Mouse (Mus musculus): Measurements from ENCODE around the gene Dock4. TPM values are rescaled to one million over a fixed set of nuclear protein-coding genes. Genes with fewer than 3 reads are reported as not detected.

The Dock4 gene
- polyA plus RNA-seq, 1 experiment, result 2.6 TPM

DNA sequence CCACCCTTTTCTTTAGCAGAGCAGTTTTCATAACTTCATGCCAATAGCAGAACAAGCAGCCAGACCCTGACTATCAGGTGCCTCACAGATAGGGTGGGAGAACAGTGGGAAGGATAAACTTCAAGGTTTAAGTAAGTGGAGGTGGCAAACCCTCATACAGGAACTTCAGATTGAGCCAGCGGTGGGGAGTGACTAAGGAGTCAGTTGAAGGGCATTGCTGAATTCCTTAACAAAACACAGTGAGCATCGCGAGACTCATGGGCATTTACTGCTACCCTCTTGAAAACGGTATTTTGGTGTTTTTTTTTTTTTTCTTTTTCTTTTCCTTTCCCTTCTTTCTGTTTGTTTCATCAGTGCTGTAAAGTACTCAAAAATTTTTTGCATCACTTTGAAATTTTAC lies 148.4 kb downstream of the Dock4 start:
- Histone ChIP-seq H3K4me1 (ENCODE audit: control insufficient read depth, insufficient read depth, low read length) (no peaks in the 10 kb centered on the region), H3K27ac (ENCODE audit: control insufficient read depth, insufficient read depth, low read depth, low read length, poor library complexity) (no peak overlapping the region), H3K4me3 (replicated peaks; ENCODE audit: control insufficient read depth, low read depth, low read length) (no peak overlapping the region)
- WGBS, result 84% methylated on average over 4 of the region's 4 CpGs
- TF ChIP-seq POLR2A (IDR thresholded peaks at IDR 0.05; ENCODE audit: borderline replicate concordance, control insufficient read depth, low read depth, low read length) (no peak), CTCF (IDR thresholded peaks at IDR 0.05; ENCODE audit: control insufficient read depth, insufficient read depth, low read length) (no peak)

DNA sequence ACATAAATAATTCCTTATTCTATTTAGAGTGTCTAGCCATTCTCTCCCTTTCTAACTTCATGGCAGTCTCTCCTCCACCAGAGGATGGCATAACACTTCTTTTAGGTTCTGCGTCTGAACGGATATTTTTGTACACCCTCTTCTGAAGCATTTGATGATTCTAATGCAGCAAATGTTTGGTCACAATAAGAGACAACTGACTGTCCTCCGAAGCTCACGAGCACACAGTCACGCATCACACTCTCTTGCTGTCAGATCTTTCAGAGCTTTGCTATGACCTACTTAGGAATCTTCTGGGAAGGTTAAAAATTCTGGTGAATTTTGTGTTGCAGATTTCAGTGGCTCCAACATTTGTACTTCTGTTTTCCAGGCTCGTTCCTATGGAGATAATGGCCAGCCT lies 149.7 kb downstream of the Dock4 start:
- TF ChIP-seq CTCF (IDR thresholded peaks at IDR 0.05; ENCODE audit: control insufficient read depth, insufficient read depth, low read length), result no peak
- TF ChIP-seq POLR2A (IDR thresholded peaks at IDR 0.05; ENCODE audit: borderline replicate concordance, control insufficient read depth, low read depth, low read length), result no peak
- Histone ChIP-seq H3K27ac (ENCODE audit: control insufficient read depth, insufficient read depth, low read depth, low read length, poor library complexity) (no peak overlapping the region), H3K4me1 (ENCODE audit: control insufficient read depth, insufficient read depth, low read length) (no peaks in the 10 kb centered on the region), H3K4me3 (replicated peaks; ENCODE audit: control insufficient read depth, low read depth, low read length) (no peak overlapping the region)
- WGBS, result 84% methylated on average over 6 of the region's 6 CpGs

GRCm38 (mm10) chr12:40596020-40596419 lies 150.3 kb downstream of the Dock4 start:
- 82% methylated on average over 7 of the region's 7 CpGs for WGBS
- H3K4me1 ChIP-seq (ENCODE audit: control insufficient read depth, insufficient read depth, low read length), result no peaks in the 10 kb centered on the region
- no peak overlapping the region for H3K27ac ChIP-seq (ENCODE audit: control insufficient read depth, insufficient read depth, low read depth, low read length, poor library complexity)
- no peak overlapping the region for H3K4me3 ChIP-seq (replicated peaks; ENCODE audit: control insufficient read depth, low read depth, low read length)
- TF ChIP-seq POLR2A (IDR thresholded peaks at IDR 0.05; ENCODE audit: borderline replicate concordance, control insufficient read depth, low read depth, low read length) (no peak), CTCF (IDR thresholded peaks at IDR 0.05; ENCODE audit: control insufficient read depth, insufficient read depth, low read length) (no peak)

DNA sequence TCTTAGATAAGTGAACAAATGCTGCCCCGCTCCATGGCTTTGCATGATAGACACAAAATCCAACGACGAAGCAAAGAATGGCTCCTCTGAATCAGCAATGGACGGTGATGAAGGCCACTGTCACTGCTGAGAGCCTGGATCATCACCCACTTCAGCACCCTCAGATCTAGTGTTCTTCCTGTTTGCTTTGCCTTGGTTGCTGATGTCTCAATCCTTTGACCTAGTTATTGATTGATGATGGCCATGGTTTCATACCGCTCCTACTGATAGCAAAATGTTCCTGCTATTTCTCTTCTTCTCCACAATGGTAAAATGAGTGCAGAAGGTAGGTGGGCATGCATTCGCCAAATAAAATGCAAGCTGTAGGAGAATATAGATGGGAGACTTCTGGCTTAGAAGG lies 150.7 kb downstream of the Dock4 start:
- Histone ChIP-seq H3K4me1 (ENCODE audit: control insufficient read depth, insufficient read depth, low read length) (no peaks in the 10 kb centered on the region), H3K4me3 (replicated peaks; ENCODE audit: control insufficient read depth, low read depth, low read length) (no peak overlapping the region), H3K27ac (ENCODE audit: control insufficient read depth, insufficient read depth, low read depth, low read length, poor library complexity) (no peak overlapping the region)
- no peak for TF ChIP-seq POLR2A (IDR thresholded peaks at IDR 0.05; ENCODE audit: borderline replicate concordance, control insufficient read depth, low read depth, low read length)
- TF ChIP-seq CTCF (IDR thresholded peaks at IDR 0.05; ENCODE audit: control insufficient read depth, insufficient read depth, low read length), result no peak
- WGBS, result 88% methylated on average over 6 of the region's 6 CpGs

- no peaks in the 10 kb centered on the region for H3K4me1 ChIP-seq (ENCODE audit: control insufficient read depth, insufficient read depth, low read length)
- TF ChIP-seq CTCF (IDR thresholded peaks at IDR 0.05; ENCODE audit: control insufficient read depth, insufficient read depth, low read length), result no peak
- TF ChIP-seq POLR2A (IDR thresholded peaks at IDR 0.05; ENCODE audit: borderline replicate concordance, control insufficient read depth, low read depth, low read length), result no peak
- H3K4me3 ChIP-seq (replicated peaks; ENCODE audit: control insufficient read depth, low read depth, low read length), result no peak overlapping the region
- 74% methylated on average over 2 of the region's 2 CpGs for WGBS
- no peak overlapping the region for H3K27ac ChIP-seq (ENCODE audit: control insufficient read depth, insufficient read depth, low read depth, low read length, poor library complexity)
Measured at GRCm38 (mm10) chr12:40599952-40600351, 154.2 kb downstream of the Dock4 start.

GRCm38 (mm10) chr12:40605565-40605964 lies 159.8 kb downstream of the Dock4 start:
- Histone ChIP-seq H3K4me1 (ENCODE audit: control insufficient read depth, insufficient read depth, low read length) (no peaks in the 10 kb centered on the region), H3K4me3 (replicated peaks; ENCODE audit: control insufficient read depth, low read depth, low read length) (no peak overlapping the region), H3K27ac (ENCODE audit: control insufficient read depth, insufficient read depth, low read depth, low read length, poor library complexity) (no peak overlapping the region)
- 67% methylated on average over 4 of the region's 4 CpGs for WGBS
- TF ChIP-seq POLR2A (IDR thresholded peaks at IDR 0.05; ENCODE audit: borderline replicate concordance, control insufficient read depth, low read depth, low read length) (no peak), CTCF (IDR thresholded peaks at IDR 0.05; ENCODE audit: control insufficient read depth, insufficient read depth, low read length) (no peak)

GRCm38 (mm10) chr12:40622926-40623325 lies 177.2 kb downstream of the Dock4 start:
- TF ChIP-seq CTCF (IDR thresholded peaks at IDR 0.05; ENCODE audit: control insufficient read depth, insufficient read depth, low read length), result no peak
- no peak for TF ChIP-seq POLR2A (IDR thresholded peaks at IDR 0.05; ENCODE audit: borderline replicate concordance, control insufficient read depth, low read depth, low read length)
- Histone ChIP-seq H3K27ac (ENCODE audit: control insufficient read depth, insufficient read depth, low read depth, low read length, poor library complexity) (no peak overlapping the region), H3K4me1 (ENCODE audit: control insufficient read depth, insufficient read depth, low read length) (peaks cover 1% of the 10 kb centered on the region; the same call in 1 of the 2 replicates), H3K4me3 (replicated peaks; ENCODE audit: control insufficient read depth, low read depth, low read length) (no peak overlapping the region)

DNA sequence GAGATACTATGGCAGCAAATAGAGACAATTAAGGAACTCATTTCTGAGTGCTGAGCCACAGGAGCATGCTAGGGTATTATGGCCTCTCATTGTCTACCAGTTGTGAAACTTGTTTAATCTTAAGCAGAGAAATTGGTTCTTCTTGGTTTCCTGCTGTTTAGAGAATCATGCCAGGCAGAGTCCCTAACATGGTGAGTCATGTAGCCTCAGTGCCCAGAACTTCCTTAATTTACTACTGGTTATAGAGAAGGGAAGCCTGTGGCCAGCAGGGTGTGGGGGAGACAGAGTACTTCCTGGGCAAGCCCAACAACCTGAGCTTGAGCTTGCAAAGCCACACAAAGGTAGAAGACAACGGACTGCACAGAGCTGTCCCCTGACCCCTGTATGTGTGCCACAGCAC lies 180.8 kb downstream of the Dock4 start:
- Histone ChIP-seq H3K27ac (ENCODE audit: control insufficient read depth, insufficient read depth, low read depth, low read length, poor library complexity) (no peak overlapping the region; the same call in 1 of the 2 replicates), H3K4me3 (replicated peaks; ENCODE audit: control insufficient read depth, low read depth, low read length) (no peak overlapping the region), H3K4me1 (ENCODE audit: control insufficient read depth, insufficient read depth, low read length) (peaks cover 1% of the 10 kb centered on the region; the same call in 1 of the 2 replicates)
- 6% methylated on average over 1 of the region's 1 CpGs for WGBS
- TF ChIP-seq CTCF (IDR thresholded peaks at IDR 0.05; ENCODE audit: control insufficient read depth, insufficient read depth, low read length) (peak; percentile 26; the same call in 1 of the 2 replicates), POLR2A (IDR thresholded peaks at IDR 0.05; ENCODE audit: borderline replicate concordance, control insufficient read depth, low read depth, low read length) (no peak)

GRCm38 (mm10) chr12:40633242-40633641 lies 187.5 kb downstream of the Dock4 start:
- WGBS, result 77% methylated on average over 2 of the region's 2 CpGs
- TF ChIP-seq CTCF (IDR thresholded peaks at IDR 0.05; ENCODE audit: control insufficient read depth, insufficient read depth, low read length) (no peak), POLR2A (IDR thresholded peaks at IDR 0.05; ENCODE audit: borderline replicate concordance, control insufficient read depth, low read depth, low read length) (no peak)
- no peak overlapping the region for H3K4me3 ChIP-seq (replicated peaks; ENCODE audit: control insufficient read depth, low read depth, low read length)
- no peak overlapping the region for H3K27ac ChIP-seq (ENCODE audit: control insufficient read depth, insufficient read depth, low read depth, low read length, poor library complexity)
- no peaks in the 10 kb centered on the region for H3K4me1 ChIP-seq (ENCODE audit: control insufficient read depth, insufficient read depth, low read length)

All from bone marrow, adult 2 months (tissue).